Mouse (Mus musculus) forebrain, embryonic 12.5 days (tissue): Measurements from ENCODE around the gene Gm3099. TPM values are rescaled to one million over a fixed set of nuclear protein-coding genes. Genes with fewer than 3 reads are reported as not detected.
"Not testable (repeated sequence)": the region's sequence is repeated elsewhere in the genome, so short reads cannot be mapped to it uniquely, and the experiment has no call there.

Source experiments
- ATAC-seq: fragments of 200-750 bp; cut with Nextera tagmentation; 2 replicates; pipeline ENCODE4 v1.8.0; 2017; ENCODE audit warnings: moderate TSS enrichment; ENCODE audit not compliant: low FRiP score
- H3K27ac ChIP-seq: fragments of 300-500 bp; sonication (generic); 2 replicates; pipeline ENCODE4 v1.5.1; 2016; ENCODE audit warnings: mild to moderate bottlenecking
- H3K27me3 ChIP-seq: fragments of 300-500 bp; sonication (generic); 2 replicates; pipeline ENCODE4 v1.6.1; 2016; ENCODE audit warnings: mild to moderate bottlenecking
- H3K36me3 ChIP-seq: fragments of 300-500 bp; sonication (generic); replicated peaks from 2 replicates; pipeline ENCODE4 v1.6.1; 2016; ENCODE audit warnings: mild to moderate bottlenecking
- H3K4me1 ChIP-seq: fragments of 300-500 bp; sonication (generic); 2 replicates; pipeline ENCODE4 v1.6.1; 2016
- H3K4me2 ChIP-seq: fragments of 300-500 bp; sonication (generic); 2 replicates; pipeline ENCODE4 v1.6.1; 2016; ENCODE audit warnings: mild to moderate bottlenecking, moderate library complexity
- H3K4me3 ChIP-seq: fragments of 300-500 bp; sonication (generic); replicated peaks from 2 replicates; pipeline ENCODE4 v1.5.1; 2016; ENCODE audit warnings: mild to moderate bottlenecking
- H3K9ac ChIP-seq: fragments of 300-500 bp; sonication (generic); 2 replicates; pipeline ENCODE4 v1.6.1; 2016; ENCODE audit warnings: mild to moderate bottlenecking
- H3K9me3 ChIP-seq: fragments of 300-500 bp; sonication (generic); 2 replicates; pipeline ENCODE4 v1.6.1; 2016
- WGBS: fragments of 180-500 bp; shearing (Covaris S2); methylation state at CpG from one replicate; pipeline ENCODE4 v1.1.7; 2016; 5-methylcytosine and 5-hydroxymethylcytosine counted together
- polyA plus RNA-seq: library from polyadenylated mRNA; unstranded; fragments of >200 nt; fragmentation: Nextera tagmentation; extraction: Ambion mirVana; gene quantifications from 2 replicates; pipeline ENCODE4 v1.2.1, GENCODE M21; 2016

Gm3099 gene
- polyA plus RNA-seq = not detected in 2 replicates

DNA sequence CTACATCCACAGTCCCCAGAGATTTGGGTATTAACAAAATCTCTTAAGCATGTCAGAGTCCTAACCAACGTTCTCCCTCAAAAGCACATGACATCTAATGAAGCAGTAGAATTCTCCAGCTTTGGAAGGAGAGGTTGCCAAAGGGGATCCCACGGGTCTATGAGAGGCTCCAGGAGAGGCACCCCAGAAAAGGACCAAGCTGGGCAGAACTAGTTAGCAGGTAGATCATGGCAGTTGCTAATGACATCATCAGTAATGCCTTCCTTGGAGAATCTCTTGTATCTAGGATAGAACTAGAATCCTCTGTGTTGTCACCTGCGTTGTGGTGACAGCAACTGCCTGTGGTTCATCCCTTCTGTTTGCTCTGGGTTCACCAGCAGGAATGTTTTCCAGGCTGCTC lies at the start of gene Gm3099:
Gm3099 (plus strand) TSS at position 301 of the 400 bp plus-strand sequence.
- not testable (repeated sequence) for H3K4me3 ChIP-seq, H3K4me1 ChIP-seq, ATAC-seq, H3K27me3 ChIP-seq, H3K36me3 ChIP-seq, H3K9ac ChIP-seq, H3K4me2 ChIP-seq, H3K9me3 ChIP-seq, H3K27ac ChIP-seq
- WGBS = 45% methylated on average over 1 of the region's 3 CpGs

DNA sequence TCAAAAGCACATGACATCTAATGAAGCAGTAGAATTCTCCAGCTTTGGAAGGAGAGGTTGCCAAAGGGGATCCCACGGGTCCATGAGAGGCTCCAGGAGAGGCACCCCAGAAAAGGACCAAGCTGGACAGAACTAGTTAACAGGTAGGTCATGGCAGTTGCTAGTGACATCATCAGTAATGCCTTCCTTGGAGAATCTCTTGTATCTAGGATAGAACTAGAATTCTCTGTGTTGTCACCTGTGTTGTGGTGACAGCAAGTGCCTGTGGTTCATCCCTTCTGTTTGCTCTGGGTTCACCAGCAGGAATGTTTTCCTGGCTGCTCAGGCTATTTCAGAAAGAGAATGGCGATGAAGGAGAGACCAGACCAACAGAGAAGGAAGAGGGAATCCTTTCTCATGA lies 34.9 kb upstream of the Gm3099 start, which contains the start of gene Gm3095:
Gm3095 (plus strand) TSS at position 301 of the 400 bp plus-strand sequence.
- H3K4me2 ChIP-seq, H3K4me3 ChIP-seq, H3K27ac ChIP-seq, H3K9me3 ChIP-seq, ATAC-seq, H3K4me1 ChIP-seq, H3K36me3 ChIP-seq, H3K9ac ChIP-seq, H3K27me3 ChIP-seq: not testable (repeated sequence)
- WGBS = no CpG with 5 or more reads among the region's 2 CpGs

DNA sequence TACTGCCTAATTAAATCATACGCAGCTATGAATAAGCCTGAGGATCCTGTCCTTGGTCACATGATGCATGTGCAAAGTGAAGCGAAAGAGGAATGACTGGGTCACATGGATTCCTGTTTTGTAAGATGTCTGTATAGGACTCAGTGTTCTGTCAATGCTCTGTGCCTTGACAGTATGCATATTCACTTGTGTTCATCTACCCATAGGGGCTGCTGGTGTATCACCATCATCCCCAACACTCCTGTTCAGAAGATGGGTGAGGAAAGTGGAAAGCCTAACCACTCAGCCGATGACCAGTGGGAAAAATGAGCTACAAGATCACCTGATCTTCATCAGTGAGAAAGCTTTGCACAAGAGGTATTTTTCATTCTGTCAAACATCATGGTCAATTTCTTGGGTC lies 25.4 kb downstream of the Gm3099 start, which contains the start of gene Gm5796:
Gm5796 (plus strand) TSS at position 301 of the 400 bp plus-strand sequence.
- not testable (repeated sequence) for H3K4me1 ChIP-seq, H3K9ac ChIP-seq, H3K9me3 ChIP-seq, H3K27ac ChIP-seq, H3K4me2 ChIP-seq, H3K27me3 ChIP-seq, ATAC-seq, H3K36me3 ChIP-seq, H3K4me3 ChIP-seq
- 90% methylated on average over 1 of the region's 3 CpGs for WGBS

Other genes with a start within 250 kb of the Gm3099 start
- 0.98 and 1.2 TPM in 2 replicates for gene Gm3002, start 188.3 kb upstream of the Gm3099 start, polyA plus RNA-seq
- not detected in 2 replicates for gene Gm3033, start 152.1 kb upstream of the Gm3099 start, polyA plus RNA-seq
- gene Gm2916, start 114.2 kb upstream of the Gm3099 start, polyA plus RNA-seq = 0.12 TPM in 1 of 2 replicates, not detected in the other
- not detected in 2 replicates for gene Gm3029, start 66.6 kb upstream of the Gm3099 start, polyA plus RNA-seq
- not detected in 2 replicates for gene Gm3095, start 34.8 kb upstream of the Gm3099 start, polyA plus RNA-seq
- gene Gm5796, start 25.5 kb downstream of the Gm3099 start, polyA plus RNA-seq = 0.89 and 1.6 TPM in 2 replicates
- gene Gm3115, start 85.7 kb downstream of the Gm3099 start, polyA plus RNA-seq = not detected in 2 replicates
- 1.00 and 1.1 TPM in 2 replicates for gene Gm8108, start 112.1 kb downstream of the Gm3099 start, polyA plus RNA-seq
- gene Gm3127, start 166.6 kb downstream of the Gm3099 start, polyA plus RNA-seq = not detected in 2 replicates
- 1.8 and 2.1 TPM in 2 replicates for gene Gm2974, start 184.2 kb downstream of the Gm3099 start, polyA plus RNA-seq